Mouse (Mus musculus): ENCODE measurements around the gene D130043K22Rik. TPM values are rescaled to one million over a fixed set of nuclear protein-coding genes. Genes with fewer than 3 reads are reported as not detected.

D130043K22Rik gene
- total RNA-seq, 1 experiment from 2014 or later = not detected

DNA sequence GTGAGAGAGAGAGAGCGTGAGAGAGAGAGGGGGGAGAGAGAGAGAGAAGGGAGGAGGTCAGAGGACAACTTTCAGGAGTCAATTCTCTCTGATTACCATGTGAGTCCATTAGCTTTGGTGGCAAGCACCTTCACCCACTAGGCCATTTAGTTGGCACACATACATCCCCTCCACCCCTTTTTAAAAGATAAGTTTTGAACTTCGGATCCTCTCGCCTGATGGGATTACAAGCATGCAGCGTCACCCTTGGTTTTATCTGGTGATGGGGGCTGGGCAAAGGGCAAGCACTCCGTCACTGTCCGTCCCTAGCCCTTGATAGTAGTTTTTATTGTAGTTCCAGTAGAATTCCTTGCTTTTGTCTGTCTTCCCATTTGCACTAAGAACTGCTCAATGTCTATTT, 35.3 kb downstream of the D130043K22Rik start:
- ATAC-seq (replicated peaks; ENCODE audit: insufficient number of reproducible peaks, low FRiP score, low TSS enrichment, poor library complexity, severe bottlenecking) = no peak

DNA sequence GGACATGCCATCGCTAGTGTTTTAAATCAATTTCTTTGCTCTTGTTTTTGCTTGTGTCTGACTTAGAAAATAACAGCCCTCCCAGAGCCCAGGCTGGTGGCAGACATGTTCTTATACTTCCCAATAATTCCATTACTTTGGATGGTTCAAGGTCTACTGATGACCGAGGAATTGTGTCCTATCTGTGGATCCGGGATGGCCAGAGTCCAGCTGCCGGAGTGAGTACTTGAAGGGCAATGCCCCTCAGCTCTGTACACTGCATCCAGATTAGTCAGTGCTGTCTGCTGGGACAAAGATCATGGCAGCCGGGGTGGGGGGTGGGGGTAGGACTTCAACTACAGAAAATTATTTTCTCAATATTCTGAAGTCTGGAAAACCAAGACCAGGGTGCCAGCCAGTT, 35.8 kb downstream of the D130043K22Rik start:
- no peak for ATAC-seq (replicated peaks; ENCODE audit: insufficient number of reproducible peaks, low FRiP score, low TSS enrichment, poor library complexity, severe bottlenecking)

DNA sequence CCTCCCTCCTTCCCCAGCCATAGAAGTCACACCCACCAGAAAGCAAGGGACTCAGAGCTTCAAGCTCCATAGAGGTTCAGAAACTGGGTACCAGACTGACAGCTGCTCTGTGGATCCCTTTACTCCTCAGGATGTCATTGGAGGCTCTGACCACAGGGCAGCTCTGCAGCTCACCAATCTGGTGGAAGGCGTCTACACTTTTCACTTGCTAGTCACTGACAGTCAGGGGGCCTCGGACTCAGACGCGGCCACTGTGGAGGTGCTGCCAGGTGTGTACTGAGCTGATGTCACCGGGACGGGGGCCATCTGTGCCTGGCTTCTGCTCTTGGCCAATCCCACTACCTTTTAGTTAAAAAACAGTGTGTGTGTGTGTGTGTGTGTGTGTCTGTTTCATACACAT, 37.5 kb downstream of the D130043K22Rik start:
- ATAC-seq (replicated peaks; ENCODE audit: insufficient number of reproducible peaks, low FRiP score, low TSS enrichment, poor library complexity, severe bottlenecking) = no peak

DNA sequence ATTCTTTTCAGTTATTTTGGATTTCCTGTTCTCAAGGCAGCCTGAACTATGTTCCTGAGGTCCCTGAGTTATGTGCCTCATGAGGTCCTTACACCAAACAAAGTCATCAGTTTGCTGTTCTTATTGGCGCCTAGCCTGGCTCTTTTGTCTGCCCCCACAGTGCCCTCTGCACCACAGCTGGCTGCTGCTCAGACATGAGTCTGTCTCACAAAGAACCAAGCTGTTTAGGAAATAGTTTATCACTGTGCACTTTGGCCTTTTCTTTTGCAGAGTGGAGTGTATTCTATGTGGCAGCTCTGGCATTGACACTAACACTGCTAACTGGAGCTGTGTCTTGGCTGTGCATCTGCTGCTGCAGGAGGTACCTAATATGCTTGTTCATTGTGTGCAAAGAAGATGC, 44.6 kb downstream of the D130043K22Rik start:
- ATAC-seq (replicated peaks; ENCODE audit: insufficient number of reproducible peaks, low FRiP score, low TSS enrichment, poor library complexity, severe bottlenecking) = no peak

DNA sequence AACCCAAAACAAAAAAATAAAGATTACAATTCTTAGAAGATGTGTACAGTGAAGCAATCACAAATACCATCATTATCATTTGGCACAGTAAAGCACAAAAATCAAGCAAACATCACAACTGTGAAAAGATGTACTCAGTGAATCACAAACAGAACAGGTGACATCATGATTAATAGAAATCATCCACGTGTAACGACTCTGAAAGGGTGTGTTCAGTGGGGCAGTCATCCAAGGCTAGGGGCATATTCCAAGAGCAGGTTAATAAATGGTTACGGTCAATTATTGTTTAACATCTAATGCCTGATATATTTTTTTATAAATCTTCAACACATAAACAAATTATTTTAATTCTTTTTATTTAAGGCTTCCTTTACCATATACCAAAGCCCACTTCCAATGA, 47.6 kb downstream of the D130043K22Rik start:
- no peak for ATAC-seq (replicated peaks; ENCODE audit: insufficient number of reproducible peaks, low FRiP score, low TSS enrichment, poor library complexity, severe bottlenecking)

DNA sequence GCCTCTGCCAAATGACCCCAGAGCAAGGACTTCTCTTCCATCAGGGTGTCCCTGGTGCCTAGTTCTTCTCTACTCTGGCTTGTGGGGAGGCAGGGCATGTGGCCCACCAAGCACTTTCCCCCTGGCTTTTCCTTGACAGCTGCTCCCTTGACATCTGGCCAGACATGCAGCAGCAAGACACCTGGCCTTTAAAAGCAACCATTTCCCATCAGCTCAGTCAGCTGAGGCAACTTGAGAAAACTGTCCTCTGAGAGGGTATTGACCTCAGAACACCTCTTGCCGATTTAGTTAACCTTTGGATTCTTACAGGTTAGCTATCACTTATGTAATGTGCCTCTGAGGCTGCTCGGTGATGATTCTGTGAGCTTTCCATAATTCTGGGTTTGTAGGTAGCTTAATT, 48.9 kb downstream of the D130043K22Rik start:
- no peak for ATAC-seq (replicated peaks; ENCODE audit: insufficient number of reproducible peaks, low FRiP score, low TSS enrichment, poor library complexity, severe bottlenecking)

DNA sequence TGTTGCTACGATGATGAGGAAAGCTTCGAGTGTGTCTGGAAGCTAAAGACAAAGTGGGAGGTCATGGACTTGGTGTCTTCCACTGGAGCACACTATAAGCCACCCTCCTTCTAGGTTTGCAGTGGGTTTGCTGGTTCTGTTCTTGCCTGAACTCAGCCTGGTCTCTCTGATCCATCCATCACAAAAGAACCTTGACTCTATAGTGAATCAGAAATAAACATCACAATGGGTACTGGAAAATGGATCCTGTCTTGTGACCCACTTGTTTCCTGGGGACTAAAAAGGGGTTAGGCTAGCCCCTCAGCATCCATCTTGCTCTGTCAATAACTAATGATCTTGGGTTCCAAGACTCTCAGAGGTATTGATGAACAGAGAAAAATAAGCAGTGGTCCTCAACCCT, 57.0 kb downstream of the D130043K22Rik start:
- ATAC-seq (replicated peaks; ENCODE audit: insufficient number of reproducible peaks, low FRiP score, low TSS enrichment, poor library complexity, severe bottlenecking) = no peak

DNA sequence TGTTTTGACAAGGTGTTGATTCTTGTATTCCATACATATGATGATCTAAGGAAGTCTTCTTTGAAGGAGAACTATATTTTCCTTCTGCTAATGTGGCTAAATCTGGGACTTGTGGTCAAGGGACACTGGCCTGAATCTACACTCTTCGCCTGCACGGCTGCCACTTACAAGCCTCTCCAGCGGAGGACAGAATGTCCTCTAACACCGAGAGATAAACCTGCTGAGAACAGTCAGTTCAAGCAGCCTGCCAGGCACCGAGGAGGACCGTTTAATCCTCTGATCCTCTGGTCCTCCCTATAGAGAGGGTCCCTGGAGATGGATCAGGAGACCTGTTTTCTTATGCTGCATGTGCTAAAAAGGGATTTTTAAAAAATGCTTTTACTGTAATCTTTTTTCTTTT, 58.5 kb downstream of the D130043K22Rik start:
- ATAC-seq (replicated peaks; ENCODE audit: insufficient number of reproducible peaks, low FRiP score, low TSS enrichment, poor library complexity, severe bottlenecking) = no peak

DNA sequence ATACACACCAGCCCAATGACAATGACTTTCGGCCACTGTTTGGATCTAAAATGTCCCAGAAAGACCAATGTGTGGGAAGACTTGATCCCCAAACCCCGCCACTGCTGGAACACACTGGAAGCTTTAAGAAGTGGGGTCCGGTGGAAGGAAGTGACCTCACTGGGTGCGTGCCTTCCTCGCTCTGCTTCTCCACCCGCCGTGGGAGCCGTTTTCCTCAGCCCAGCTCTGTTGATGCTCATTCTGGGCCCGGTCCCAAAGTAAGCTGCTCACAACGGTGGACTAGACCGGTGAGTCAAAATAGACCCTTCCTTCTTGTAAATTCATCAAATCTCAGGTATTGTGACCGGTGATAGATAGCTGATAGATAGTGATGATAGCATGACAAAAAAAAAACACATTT, 60.5 kb downstream of the D130043K22Rik start:
- ATAC-seq (replicated peaks; ENCODE audit: insufficient number of reproducible peaks, low FRiP score, low TSS enrichment, poor library complexity, severe bottlenecking) = no peak

DNA sequence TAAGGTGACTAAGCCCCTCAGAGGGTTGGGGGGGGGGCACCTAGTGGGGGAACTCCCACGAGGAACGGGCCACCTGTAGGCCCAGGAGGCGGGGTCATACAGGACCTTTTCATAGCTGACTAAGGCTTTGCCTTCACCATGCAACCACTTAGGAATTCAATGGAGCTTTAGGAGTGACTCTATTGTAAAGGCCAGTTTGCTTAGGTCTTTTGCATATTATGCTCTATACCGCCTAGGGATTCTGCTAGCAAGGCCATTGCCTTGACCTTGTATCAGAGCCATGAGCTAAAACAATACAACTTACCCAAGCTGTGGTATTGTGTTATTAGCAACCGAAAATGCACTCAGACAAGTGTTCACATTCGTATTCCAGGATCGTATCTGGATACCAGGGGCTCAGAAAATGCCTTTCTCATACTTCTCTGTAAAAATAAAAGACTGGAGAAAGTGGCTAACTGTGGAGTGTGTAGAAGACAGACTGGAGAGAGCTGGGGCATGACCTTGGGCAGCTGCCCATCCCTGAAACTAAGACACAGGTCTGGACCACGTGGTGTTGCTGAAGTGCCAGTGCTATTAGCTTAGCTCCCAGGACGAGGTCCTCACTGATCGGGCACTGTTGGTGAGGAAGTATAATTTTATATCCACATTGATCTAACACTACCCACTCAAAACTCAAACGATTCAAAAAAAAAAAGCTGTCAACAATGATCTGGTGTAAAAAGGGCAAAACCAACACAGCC, 62.1 kb downstream of the D130043K22Rik start:
- no peak for ATAC-seq (replicated peaks; ENCODE audit: insufficient number of reproducible peaks, low FRiP score, low TSS enrichment, poor library complexity, severe bottlenecking)

DNA sequence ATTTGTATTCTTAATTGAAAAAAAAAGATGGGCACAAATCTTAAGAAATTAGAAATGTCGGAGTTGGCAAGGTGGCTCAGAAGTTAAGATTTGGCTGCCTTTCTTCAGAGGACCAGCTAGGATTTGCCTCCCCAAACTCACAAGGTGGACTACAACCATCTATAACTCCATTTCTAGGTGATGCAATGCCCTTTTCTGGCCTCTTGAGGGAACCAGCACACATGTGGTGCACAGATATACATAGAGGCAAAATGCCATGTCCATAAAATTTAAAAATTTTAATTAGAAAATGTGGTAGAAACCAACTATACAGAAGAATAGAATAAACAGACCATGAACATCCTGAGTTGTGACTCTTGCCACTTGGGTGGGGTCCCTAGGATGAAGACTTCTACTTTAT, 64.2 kb downstream of the D130043K22Rik start:
- no peak for ATAC-seq (replicated peaks; ENCODE audit: insufficient number of reproducible peaks, low FRiP score, low TSS enrichment, poor library complexity, severe bottlenecking)

DNA sequence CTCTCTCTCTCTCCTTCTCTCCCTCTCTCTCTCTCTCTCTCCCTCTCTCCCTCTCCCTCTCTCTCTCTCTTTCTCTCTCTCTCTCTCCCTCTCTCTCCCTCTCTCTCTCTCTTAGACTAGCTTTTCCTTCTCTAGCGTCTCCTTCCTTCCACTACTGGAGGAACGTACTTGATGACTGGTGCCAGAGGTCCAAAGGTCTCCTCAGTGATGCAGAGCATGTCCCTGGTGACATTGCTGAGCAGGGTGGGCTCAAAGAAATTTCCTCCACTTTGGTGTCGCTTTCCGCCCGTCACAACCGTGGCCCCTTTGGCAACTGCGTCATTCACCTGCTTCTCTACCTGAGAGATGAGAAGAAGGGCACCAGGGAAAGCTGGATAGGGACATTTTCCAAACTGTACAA, 68.6 kb downstream of the D130043K22Rik start:
- ATAC-seq (replicated peaks; ENCODE audit: insufficient number of reproducible peaks, low FRiP score, low TSS enrichment, poor library complexity, severe bottlenecking) = no peak

DNA sequence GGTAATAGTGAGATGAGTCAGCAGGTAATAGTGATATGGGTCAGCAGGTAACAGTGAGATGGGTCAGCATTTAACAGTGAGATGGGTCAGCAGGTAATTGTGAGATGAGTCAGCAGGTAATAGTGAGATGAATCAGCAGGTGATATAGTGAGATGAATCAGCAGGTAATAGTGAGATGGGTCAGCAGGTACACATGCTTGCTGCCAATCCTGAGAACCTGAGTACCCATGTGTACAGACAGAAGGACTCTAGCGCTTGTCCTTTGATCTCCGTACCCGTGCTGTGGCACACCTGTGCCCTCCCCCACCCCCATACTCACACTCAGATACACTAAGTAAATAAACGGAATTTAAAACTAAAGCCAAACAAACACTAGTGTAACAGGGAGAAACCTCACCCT, 70.0 kb downstream of the D130043K22Rik start:
- no peak for ATAC-seq (replicated peaks; ENCODE audit: insufficient number of reproducible peaks, low FRiP score, low TSS enrichment, poor library complexity, severe bottlenecking)

DNA sequence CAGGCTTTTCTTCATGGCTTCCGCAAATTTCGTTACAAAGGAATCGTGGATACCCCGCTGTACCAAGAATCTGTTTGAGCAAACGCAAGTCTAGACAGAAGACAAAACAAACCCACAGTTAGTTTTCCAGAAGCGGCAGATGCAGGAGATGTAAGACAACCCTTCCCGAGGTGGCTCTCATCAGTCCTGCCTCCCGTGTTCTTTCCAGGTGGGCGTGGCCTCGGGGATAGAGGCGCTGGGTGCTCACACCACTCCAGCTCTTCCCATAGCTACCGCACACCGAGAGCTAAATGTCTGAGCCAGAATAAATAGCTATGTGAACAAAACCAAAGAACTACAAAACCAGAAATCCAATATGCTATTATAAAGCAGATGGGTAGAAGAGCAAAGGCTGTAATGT, 70.9 kb downstream of the D130043K22Rik start:
- no peak for ATAC-seq (replicated peaks; ENCODE audit: insufficient number of reproducible peaks, low FRiP score, low TSS enrichment, poor library complexity, severe bottlenecking)

DNA sequence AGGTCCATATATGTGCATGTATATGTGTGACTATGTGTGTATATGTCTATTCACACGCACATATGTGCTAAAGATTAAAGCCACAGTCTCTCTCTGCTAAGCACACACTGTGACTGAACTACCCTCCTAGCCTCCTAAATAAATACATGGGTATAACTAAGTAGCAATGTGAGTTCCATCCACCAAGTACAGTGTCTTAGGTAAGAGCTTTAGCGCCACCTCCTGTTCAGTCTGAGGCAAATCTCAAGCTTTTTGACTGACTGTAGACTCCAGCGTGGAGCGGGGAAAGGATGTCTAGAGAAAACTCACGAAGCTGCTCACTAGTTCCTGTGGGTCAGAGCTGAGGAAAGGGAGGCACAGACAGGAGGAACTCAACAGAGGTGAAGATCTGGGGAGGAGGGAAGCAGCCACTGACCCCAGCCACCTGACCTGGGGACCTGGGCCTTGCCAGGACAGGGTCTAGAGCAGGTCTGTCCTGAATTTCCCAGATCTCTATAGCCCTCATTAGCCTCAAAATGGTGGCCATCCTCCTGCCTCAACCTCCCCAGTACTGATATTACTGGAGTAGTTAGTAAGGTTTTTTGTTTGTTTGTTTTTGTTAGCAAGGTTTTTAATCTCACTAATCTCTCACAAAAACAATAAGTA, 75.5 kb downstream of the D130043K22Rik start:
- ATAC-seq (replicated peaks; ENCODE audit: insufficient number of reproducible peaks, low FRiP score, low TSS enrichment, poor library complexity, severe bottlenecking) = no peak

DNA sequence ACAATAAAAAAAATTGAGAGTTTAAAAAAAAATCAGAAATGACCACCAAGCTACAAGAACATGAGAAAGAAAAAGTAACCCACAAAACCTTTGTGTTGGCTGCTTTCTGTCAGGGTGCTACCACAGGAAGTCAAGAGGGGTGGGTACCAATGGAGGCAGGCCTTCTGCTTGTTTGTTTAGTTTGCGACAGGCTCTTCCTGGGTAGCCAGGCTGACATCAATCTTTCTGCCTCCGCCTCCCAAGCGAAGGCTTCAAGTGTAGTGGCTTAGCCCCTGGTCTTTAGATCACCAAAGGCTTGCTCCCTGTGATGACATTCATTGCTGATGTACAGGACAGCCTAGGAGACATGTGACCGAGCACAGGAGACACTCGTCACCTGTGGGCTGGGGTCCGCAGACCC, 76.3 kb downstream of the D130043K22Rik start:
- no peak for ATAC-seq (replicated peaks; ENCODE audit: insufficient number of reproducible peaks, low FRiP score, low TSS enrichment, poor library complexity, severe bottlenecking)

DNA sequence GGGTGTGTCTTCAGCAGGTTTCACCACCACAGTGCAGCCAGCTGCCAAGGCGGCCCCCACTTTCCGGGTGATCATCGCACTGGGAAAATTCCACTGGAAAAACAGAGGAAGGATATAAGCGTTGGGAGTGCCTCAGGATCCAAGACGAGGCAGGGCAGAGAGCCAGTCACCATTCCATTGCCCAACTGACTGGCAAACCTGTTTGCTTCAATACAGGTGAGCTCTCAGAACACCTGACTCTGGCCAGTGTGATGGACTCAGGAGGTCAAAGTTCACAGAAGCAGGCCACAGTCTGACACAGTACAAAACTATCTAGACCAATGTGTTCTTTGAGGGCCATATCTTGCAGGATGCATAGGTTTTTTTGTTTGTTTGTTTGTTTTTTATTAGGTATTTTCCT, 79.1 kb downstream of the D130043K22Rik start:
- no peak for ATAC-seq (replicated peaks; ENCODE audit: insufficient number of reproducible peaks, low FRiP score, low TSS enrichment, poor library complexity, severe bottlenecking)

DNA sequence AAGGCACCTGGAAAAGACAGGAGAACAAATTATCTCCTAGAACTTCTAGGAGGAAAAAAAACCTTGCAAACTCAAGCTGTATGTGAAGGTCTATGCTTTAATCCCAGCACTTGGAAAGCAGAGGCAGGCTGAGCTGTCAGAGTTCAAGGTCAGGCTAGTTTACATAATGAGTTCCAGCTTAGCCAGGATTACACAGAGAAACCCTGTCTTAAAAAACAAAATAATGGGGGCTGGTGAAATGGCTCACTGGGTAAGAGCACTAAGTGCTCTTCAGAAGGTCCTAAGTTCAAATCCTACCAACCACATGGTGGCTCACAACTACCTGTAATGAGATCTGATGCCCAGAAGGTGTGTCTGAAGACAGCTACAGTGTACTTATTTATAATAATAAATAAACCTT, 85.7 kb downstream of the D130043K22Rik start:
- ATAC-seq (replicated peaks; ENCODE audit: insufficient number of reproducible peaks, low FRiP score, low TSS enrichment, poor library complexity, severe bottlenecking) = no peak

DNA sequence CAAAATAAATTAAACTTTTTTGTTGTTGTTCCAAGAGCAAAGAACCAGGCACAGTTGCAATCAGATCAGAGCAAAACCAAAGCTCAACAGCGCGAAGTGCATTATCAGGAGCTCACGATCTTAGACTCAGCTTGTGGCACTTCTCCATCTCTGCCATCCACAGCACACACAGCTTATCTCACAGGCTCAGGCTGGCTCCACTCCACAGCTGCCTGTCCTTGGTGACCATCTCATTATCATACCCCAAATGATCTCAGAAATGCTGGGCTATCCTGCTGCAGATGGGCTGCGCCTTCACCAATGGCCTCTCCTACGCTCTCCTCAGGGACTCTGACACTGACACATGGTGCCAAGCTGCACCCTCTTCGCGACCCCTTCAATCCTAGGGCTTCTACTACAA, 88.3 kb downstream of the D130043K22Rik start:
- no peak for ATAC-seq (replicated peaks; ENCODE audit: insufficient number of reproducible peaks, low FRiP score, low TSS enrichment, poor library complexity, severe bottlenecking)

DNA sequence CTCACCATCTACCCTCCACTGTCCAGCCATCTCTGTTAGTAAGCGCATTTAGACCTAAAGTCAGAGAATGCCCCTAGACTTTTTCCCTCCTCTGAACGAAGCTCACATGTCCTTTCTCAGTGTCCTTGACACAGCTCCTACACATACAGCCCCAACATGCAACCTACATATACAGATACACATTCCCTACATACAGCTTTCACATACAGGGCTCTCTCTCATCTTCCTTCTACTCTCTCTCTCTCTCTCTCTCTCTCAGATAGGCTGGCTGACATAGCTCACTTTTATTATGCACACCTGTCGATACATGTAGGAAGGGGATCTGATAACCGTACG, 91.8 kb downstream of the D130043K22Rik start:
- ATAC-seq (replicated peaks; ENCODE audit: insufficient number of reproducible peaks, low FRiP score, low TSS enrichment, poor library complexity, severe bottlenecking) = no peak

All from monocyte, adult 5-6 weeks (primary cell).